Mouse (Mus musculus) left cerebral cortex, postnatal 25 days (tissue): ENCODE results near the gene Acot8. TPM values are rescaled to one million over a fixed set of nuclear protein-coding genes. Genes with fewer than 3 reads are reported as not detected.

Source experiments
- DNase-seq, 2 experiments: peaks; one replicate each; pipeline ENCODE4 v3.0.0; 2022; ENCODE audit warnings: low spot score in 2 of 2, mixed read lengths in 1 of 2
- intact Hi-C: fragments of 180-260 bp; cut with DNase I; formaldehyde crosslinking; loops from one replicate; pipeline ENCODE4 v1.15.1; 2025
- total RNA-seq, 2 experiments: library from RNA; stranded (reverse); gene quantifications; 2 replicates each; pipeline ENCODE4 v1.2.3; 2021

The Acot8 gene
- total RNA-seq, 2 experiments from 2014 or later: 22.4 to 29.7 TPM

DNA sequence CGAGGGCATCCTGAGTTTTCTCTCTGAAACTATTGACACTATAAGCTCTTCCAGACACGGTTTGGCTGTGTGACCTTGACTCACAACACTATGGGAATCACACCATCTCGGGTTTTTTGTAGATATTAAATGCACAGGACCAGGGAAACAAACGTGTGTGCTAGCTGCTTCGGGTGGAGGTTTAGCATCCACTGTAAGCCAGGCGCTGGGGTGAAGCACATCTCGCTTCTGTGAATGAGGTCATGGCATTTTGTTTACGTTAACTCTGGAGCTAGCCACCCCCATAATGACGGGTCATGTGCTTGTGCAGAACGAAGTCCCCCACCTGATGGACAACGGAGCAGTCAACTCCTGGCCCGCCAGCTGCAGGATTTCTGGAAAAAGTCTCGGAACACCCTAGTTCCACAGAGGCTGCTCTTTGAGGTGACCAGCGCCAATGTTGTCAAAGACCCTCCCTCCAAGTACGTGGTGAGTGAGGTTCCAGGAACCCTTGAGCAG lies 18.2 kb downstream of the Acot8 start:
- intact Hi-C loops: no loop called here
- no peak for DNase-seq

DNA sequence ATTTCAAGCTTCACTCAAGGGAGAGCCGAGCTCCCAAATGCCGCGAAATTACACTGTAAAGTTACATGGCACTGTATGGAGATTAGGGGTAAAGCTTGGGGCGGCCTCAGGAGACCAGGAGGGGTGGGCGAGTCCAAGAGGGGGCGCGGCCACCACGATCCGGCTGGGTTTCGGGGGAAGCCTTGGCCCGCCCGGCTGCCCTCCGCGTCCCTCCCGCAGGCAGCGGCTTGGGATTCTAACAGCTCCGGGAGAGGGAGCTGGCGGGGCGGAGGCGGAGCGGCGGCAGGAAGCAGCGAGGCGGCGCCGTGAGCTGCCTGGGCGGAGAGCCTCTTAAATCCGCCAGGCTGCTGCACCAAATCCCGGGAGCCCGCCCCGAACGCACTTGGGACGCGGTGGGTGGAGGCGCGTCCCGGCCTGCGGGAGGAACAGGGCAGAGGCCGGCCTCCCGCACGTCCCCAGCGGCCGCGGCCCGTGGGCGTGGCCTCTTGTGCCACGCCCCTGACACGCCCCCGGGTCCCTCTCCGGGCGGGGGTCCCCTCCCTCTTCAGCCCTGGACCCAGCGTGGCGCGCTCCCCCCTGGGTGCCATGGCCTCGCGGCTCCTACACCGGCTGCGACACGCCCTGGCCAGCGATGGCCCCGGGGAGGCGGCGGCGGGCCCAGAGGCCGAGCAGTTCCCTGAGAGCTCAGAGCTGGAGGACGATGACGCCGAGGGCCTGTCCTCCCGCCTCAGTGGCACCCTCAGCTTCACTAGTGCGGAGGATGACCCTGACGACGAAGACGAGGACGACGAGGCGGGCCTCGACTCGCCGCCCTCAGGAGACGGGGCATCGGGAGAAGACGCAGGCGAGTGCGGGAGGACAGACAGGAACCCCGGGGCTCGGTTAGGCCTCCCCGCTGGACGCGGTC lies 18.9 kb downstream of the Acot8 start, which contains the start of gene Snx21:
Snx21 (plus strand) TSS at position 343 of the 907 bp plus-strand sequence.
- peak; percentile 84 to 89 for DNase-seq
- intact Hi-C loops: no loop called here

DNA sequence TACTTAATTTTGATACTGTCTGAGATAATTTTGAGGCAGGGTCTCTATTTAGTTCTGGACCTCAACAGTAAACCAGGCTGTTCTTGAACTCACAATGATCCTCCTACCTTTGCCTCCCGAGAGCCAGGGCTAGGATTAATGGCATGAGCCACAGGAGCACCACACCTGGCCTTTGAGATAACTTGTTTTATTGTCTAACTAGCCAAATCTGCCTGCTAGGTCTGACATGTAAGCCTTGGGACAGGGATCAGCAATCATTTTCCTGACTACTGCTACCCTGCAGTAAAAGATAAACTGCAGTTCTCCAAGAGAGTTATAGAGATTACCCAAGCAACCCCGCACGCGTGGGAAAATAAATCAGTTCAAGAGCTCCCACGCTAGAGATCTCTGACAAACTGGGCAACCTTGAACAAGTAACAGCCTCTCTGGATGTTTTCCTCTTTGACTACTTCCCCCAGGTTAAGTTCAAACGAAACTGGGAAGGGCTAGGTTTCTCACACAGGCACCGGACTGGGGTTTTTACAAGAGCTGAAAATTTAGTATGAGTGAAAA lies 19.7 kb downstream of the Acot8 start:
- DNase-seq: no peak
- intact Hi-C loops: no loop called here

DNA sequence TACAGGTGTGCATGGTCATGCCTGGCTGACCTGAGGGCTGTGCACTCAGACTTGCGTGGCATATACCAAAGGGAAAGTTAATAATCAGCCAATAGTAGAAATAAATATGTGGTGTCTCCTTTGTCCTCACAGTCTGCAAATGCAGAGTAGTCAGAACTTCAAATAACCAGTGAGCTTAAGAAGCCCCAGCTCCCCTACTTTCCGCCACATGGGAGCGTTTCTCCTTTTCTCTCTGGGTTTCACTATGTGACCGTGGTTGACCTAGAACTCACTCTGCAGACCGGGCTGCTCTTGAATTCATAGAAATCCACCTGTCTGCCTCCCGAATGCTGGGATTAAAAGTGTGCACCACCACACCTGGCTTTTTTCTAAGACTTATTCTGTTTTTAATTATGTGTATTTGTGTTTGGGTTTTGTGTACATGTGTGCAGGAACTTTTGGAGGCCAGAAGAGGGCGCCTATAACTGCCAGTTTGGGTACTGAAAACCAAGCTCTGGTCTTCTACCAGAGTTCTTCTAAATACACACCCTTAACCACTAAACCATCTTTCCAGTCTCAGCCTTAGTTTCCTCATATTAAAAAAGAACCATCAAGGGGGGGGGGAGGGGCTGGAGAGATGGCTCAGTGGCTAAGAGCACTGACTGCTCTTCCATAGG lies 20.6 kb downstream of the Acot8 start:
- no peak for DNase-seq
- intact Hi-C loops: no loop called here

DNA sequence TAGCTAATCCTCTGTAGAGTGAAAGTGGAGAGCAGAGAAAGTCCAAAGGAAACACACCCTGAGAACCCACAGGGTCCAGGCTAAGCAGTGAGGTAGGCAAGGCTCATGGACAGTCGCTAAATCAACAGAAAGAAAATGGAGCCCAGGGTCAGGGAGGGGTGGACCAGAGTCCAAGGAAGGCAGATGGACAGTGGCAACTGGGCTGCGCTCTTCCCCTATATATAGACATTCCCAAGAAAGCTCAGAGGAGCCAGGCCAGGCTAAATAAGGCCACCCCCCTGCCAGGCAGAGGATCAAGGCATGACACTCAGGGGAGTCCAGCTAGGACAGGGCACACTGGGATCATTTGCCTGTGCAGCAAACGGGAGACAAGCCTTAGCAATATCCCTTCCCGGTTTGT lies 22.8 kb downstream of the Acot8 start:
- intact Hi-C loops: no loop called here
- no peak for DNase-seq

DNA sequence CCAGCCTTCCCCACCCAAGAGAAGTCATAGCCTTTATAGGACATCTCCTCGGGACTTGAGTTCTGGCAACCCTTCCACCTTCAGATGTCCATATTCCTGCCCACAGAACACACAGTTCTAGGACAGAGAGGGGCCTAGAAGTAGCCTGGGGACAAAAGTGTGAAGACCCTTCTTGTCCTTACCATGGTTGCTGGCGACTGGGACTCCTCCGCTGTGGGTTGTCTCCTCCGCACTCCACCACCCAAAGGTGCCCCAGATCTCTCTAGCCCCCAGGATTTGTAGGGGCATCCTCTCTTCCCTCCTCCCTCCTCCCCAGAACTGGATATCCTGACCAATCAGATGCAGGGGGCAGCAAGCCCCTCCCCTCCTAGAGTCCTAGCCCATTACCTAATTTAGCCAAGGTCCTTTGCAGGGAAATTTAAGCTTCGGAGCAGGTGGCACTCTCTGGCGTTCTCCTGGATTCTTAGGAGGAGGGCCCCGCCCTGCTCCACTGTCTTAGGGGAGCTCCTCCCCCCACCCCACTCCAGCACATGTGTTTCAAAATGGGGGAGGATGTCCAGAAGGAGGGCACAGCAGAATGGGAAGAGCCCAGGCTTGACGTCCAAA lies 25.1 kb downstream of the Acot8 start, which contains the start of gene Tnnc2:
Tnnc2 (minus strand) TSS at position 487 of the 606 bp plus-strand sequence.
- DNase-seq: no peak
- intact Hi-C loops: no loop called here

DNA sequence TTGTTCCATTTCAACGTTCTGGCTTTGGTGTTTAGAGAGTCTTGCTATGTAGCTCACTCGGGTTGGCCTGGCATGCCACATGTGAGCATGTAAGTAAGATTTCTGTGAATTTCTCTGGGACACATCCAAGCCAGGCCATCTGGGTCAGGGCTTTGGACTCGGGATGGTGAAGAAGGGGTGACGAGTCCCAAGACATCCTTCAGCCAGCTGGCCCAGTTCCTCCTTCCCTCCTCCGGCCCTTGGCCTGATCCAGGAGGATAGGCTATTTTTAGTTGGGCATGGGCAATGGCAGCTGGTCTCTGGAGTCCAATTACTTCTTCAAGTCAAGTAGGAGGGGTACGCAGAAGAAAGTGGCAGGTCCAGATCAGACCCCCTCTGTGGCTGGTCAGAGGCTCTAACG lies 25.9 kb downstream of the Acot8 start:
- intact Hi-C loops: no loop called here
- no peak for DNase-seq

DNA sequence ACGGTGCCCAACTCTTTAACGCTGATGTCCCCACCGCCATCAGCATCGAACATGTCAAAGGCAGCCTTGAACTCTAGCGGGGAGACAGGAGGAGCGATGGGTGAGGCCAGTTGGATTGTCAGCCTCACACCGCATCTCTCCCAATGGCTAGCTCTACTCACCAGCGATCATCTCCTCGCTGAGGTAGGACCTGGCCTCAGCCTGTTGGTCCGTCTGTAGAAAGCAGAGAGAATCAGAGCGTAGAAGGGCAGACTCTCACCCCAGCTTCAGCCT lies 26.7 kb downstream of the Acot8 start:
- intact Hi-C loops: no loop called here
- no peak for DNase-seq

DNA sequence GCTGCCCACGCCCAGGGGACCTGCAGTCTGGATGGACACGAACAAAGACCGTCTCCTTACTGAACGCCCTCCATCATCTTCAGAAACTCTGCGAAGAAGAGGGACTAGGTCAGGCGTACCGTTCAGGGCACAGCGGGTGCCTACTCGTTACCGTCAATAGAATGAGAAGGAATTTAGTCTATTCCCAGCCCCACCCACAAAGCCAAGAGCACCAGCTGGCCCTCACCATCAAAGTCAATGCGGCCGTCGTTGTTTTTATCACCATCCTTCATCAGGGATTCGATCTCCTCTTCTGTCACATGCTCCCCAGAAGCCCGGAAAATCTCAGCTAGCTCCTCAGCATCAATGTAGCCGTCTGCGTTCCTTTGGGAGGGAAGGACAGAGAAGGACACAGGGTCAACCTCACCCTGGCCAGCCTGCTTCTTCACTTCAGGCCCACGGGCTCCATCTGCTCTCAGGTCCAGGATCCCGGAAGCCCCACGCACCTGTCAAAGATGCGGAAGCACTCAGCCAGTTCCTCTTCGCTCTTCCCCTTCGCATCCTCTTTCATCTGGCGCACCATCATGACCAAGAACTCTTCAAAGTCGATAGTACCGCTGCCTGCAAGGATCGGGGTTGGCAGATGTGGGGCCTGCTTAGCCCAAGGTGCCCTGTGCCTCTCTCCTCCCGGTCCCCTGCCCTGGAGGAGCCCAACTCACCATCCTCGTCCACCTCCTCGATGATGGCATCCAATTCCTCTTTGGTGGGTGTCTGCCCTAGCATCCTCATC lies 27.3 kb downstream of the Acot8 start:
- intact Hi-C loops: no loop called here
- no peak for DNase-seq

DNA sequence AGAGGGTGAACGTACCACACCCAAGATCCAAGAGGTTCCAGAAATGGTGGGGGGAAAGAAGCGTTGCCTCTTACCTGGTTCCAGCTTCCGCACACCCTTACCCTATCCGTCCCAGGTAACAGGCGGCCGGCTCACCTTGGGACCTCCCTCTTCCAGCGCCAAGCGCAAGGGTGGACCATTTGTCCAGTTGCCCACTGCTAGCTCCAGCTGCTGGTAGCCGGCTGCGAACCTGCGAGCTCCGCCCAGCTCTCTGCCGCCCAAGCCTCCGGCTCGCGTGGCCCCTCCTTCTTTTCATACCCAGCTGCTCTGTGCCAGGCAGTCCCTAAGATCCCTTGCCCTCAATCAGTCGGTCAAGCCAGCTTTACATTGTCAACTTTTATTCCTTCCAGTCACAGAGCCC lies 27.9 kb downstream of the Acot8 start:
- DNase-seq: no peak
- intact Hi-C loops: no loop called here

DNA sequence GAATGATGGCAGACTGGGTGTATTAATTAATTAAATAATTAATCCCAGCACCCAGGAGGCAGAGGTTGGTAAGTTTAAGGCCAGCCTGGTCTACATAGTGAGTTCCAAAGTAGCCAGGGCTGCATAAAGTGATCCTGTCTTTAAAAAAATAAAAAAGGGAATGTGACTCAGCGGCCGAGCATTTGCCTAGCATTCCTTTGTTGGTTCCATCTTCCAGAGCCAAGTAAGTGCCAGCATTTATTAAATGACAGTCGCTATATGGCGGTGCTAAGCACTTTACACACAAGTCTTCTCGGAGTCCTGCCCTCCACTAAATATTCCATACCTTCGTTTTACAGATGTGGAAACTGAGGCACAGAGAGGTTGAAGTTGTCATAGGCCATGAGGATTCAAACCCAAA lies 28.6 kb downstream of the Acot8 start:
- intact Hi-C loops: no loop called here
- no peak for DNase-seq

DNA sequence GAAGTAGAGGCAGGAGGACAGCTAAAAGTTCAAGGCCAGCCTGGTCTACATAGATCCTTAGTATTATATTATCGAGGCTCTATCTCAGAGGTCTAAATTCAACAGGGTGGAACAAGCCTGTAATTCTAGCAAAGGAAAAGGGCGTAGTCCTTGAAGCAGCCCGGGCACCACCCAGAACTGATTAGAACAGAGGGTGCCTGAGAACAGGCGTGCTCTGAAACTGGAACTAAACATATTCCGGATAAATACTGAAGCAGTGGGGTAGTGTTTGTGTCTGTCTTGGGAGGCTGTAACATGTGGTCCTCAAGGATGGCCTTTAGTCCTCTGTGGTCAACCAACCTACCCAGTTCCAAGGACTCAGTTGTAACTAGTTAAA lies 30.7 kb downstream of the Acot8 start:
- intact Hi-C loops: no loop called here
- no peak for DNase-seq

DNA sequence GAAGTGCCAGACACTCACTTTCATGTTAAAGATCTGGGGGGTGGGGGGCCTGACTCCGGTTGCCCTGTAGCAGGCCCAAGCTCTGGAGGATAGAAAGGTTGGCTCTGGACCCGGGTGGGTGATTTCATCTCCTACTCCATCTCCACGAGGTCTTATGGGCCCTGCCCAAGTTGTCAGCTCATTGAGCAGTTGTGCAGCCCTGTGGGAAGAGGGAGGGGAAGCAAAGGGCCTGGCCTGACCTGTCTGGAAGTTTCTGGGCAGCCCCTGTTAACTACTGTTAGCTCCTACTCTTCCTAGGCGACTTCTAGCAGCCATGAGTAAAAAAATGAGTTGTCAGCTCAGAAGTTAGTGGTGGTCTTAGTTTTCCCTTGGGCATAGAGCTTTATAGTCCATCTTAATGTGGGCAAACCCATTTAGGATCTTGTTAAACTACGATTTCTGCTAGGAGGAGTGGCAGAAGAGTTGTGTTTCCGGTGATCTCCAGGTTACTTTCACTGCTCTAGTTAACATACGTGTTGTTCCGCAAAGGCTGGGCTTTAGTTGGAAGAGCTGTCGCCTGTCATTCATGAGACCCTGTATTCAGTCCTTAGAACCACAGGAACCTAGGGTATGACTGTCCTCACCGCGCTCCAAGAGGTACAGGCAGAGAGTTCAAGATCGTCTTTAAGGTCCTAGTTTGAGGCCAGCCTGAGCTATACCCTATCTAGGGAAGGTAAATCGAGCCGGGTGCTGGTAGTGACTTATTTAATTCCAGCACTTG lies 31.3 kb downstream of the Acot8 start:
- intact Hi-C loops: no loop called here
- no peak for DNase-seq

DNA sequence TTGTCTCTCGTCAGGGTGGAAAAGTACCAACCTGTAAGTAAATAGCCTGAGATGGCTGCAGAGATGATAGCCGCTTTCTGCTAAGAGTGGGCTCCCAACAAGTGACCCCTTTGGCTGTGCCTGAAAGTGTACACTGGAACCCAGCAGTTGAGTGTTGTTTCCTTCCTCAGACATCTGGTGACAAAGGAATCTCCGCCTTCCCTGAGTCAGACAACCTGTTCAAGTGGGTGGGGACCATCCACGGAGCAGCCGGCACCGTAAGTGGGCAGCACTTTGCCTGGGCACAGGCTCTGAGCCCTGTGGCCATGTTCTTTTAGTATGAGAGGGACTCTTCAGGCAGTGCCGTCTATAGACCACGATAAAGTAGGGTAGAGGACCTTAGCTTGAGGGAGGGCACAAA lies 33.6 kb downstream of the Acot8 start:
- intact Hi-C loops: no loop called here
- no peak for DNase-seq

DNA sequence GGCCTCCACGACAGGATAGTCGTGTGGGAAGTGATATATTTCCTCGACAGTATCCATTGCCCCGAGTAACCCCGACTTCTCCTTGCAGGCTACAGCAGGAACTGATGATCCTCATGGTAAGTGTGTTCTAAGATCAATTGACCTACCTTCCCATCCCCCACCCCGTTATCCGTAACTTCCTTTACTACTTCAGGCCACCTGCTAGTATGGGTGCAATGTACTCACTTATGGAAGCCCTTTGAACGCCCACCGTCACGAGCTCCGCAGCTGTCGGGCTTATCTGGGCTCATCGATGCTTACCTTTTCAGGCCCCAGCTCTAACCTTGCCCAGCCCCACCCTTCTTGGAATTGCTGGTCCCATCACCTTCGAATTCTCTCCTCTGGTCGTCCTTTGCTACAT lies 34.4 kb downstream of the Acot8 start:
- no peak for DNase-seq
- intact Hi-C loops: no loop called here

DNA sequence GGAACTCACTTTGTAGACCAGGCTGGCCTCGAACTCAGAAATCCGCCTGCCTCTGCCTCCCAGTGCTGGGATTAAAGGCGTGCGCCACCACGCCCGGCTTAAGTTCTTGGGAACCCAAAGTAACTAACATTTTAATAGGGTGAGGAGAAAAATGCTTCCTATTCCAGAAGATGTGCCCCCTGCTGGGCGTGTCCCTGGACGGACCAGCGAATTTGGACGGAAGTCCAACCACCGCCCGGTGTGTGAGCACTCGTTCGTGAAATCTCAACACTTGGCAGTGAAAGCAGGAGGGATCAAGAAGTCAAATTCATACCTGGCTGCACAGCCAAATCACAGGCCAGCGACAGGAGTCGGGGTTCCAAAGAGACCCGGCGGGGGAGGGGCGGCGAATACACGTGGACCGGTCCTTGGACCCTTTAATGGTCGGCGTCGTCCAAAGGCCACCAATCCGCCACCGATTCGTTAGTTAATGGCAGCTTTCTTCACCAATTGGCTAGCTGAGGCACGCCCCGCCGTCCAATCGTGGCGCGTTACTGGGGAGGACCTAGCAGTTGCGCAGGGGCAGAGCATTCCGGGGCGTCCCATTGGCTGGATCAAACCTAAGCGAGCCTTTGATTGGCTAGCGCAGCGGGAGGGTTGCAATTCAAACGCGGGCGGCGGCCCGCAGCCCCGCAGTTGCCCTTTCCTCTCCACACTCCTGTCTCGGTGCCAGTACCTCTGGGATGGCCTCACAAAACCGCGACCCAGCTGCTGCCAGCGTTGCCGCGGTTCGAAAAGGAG lies 35.2 kb downstream of the Acot8 start, which contains the start of gene Ube2c:
Ube2c (plus strand) TSS at position 641 of the 780 bp plus-strand sequence.
- peak; percentile 97 to 99 for DNase-seq
- intact Hi-C loops: no loop called here

DNA sequence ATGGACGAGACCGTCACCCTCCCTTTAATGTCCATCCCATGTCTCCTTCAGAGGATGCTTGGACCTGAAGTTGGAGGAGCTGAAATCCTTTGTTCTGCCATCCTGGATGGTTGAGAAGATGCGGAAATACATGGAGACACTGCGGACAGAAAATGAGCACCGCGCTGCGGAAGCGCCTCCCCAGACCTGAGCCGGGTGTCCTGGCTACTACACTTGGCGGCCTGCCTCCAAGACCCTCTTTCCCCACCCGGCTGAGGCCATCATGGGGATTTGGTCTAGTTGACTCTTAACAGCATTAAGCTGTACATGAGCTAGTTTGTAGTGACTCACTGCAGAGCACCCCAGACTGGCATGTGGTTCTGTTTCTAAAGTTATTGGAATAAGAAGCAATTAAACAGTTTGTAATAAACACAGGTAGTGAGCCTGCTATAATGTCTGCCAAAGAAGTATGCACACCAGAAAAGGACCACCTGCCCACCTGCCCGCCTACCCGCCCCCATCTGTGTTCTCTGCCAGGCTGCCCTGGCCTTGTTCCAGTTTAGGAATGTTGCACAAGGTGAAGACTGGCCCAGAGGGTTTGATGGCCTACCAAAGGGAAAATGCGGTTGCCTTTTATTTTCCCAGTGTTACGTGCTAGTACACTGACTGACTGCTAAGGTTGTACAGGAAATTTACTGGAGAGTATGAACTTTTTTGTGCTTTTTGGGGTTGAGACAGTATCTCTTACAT lies 36.7 kb downstream of the Acot8 start:
- intact Hi-C loops: no loop called here
- no peak for DNase-seq

DNA sequence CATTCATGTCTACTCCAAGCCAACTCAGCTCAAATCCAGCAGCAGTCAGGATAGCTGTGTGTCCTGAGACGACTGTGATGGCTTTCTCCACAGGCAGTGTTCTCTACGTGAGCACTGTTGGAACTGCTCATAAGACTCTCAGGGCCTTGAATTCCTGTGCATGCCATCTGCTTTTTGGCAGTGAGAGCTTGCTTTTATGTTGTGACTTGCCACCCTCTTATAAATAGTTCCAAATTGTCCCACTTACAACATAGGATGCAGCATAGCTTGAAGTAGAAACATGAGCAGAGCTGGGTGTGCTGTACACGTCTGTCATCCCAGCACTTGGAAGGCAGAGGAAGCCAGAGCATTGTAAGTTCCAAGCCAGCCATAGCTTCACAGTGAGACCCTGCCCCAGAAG lies 38.8 kb downstream of the Acot8 start:
- DNase-seq: peak; percentile 29 to 83
- intact Hi-C loops: no loop called here
